Comparison of ENCODE assay signal across 8 mouse cellular contexts in the genomic region with DNA sequence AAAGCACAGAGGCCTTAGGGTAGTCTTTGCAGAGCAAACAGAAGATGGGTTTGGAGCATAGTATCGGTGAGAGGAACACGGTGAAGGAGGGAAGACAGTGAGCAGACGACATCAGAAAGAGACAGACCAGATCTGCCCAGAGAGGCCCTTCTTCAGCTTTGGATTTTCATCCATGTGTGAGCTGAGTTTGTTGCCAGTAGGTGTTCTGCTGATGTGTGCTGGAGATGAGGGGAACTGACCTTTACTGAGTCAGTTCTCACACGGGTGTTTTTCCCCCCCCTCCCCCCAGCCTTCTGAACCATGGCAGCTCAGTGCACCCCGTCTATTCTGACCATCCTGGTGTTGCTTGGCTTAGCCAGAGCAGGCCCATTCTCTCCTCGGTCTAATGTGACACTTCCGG. TPM values are rescaled to one million over a fixed set of nuclear protein-coding genes. Genes with fewer than 3 reads are reported as not detected.
DNase-seq lines count a peak whose midpoint lies in the region; ATAC-seq lines count a peak whose summit lies in the region.

Gene Tnxb, plus strand, starts transcription at position 301 of the 400 bp plus-strand sequence.

- H3K27ac ChIP-seq in kidney, embryonic 15.5 days: no peak within 1 kb of the TSS
- H3K27ac ChIP-seq in embryonic facial prominence, embryonic 14.5 days (replicated peaks; ENCODE audit: low read depth, low read length): no peak within 1 kb of the TSS
- no peak within 1 kb of the TSS for H3K27ac ChIP-seq in midbrain, embryonic 12.5 days (replicated peaks)

- no peaks in the 10 kb centered on the region for H3K9me3 ChIP-seq in kidney, embryonic 15.5 days (replicated peaks)
- H3K9me3 ChIP-seq in embryonic facial prominence, embryonic 14.5 days (ENCODE audit: control insufficient read depth, low read length): no peaks in the 10 kb centered on the region
- no peaks in the 10 kb centered on the region for H3K9me3 ChIP-seq in midbrain, embryonic 12.5 days

- peaks cover 15% of the 10 kb centered on the region for H3K4me1 ChIP-seq in kidney, embryonic 15.5 days
- H3K4me1 ChIP-seq in embryonic facial prominence, embryonic 14.5 days (ENCODE audit: control insufficient read depth, insufficient read depth, low read length): 0 out of 2 replicates have a peak, but pooled peaks cover 4% of the 10 kb centered on the region
- H3K4me1 ChIP-seq in midbrain, embryonic 12.5 days: peaks cover 14% of the 10 kb centered on the region

- peak within 1 kb of the TSS; percentile 77 for H3K4me2 ChIP-seq in kidney, embryonic 15.5 days
- peak within 1 kb of the TSS; percentile 61 for H3K4me2 ChIP-seq in embryonic facial prominence, embryonic 14.5 days (ENCODE audit: low read depth, low read length)
- peak within 1 kb of the TSS; percentile 56 for H3K4me2 ChIP-seq in midbrain, embryonic 12.5 days (replicated peaks)

- intact Hi-C loops in heart, postnatal 10 days (cut with DNase I): no loop called here

- no peak for DNase-seq in kidney, adult 8-10 months
- no peak for DNase-seq in embryonic facial prominence, embryonic 14.5 days (ENCODE audit: low spot score)
- DNase-seq in heart, postnatal 10 days: no peak
- no peak for DNase-seq in cerebellum, adult 9-10 months
- no peak for DNase-seq in thymus, postnatal 25 days
- no peak for DNase-seq in layer of hippocampus, postnatal 25 days (ENCODE audit: extremely low spot score in 1 of 2, low spot score in 1 of 2)

- no peaks in the 10 kb centered on the region for H3K36me3 ChIP-seq in kidney, embryonic 15.5 days
- H3K36me3 ChIP-seq in embryonic facial prominence, embryonic 14.5 days (ENCODE audit: control insufficient read depth, insufficient read depth, low read length): no peaks in the 10 kb centered on the region
- no peaks in the 10 kb centered on the region for H3K36me3 ChIP-seq in midbrain, embryonic 12.5 days

- 64% methylated on average over 7 of the region's 7 CpGs for WGBS in kidney, embryonic 15.5 days
- 41% methylated on average over 7 of the region's 7 CpGs for WGBS in embryonic facial prominence, embryonic 14.5 days
- WGBS in midbrain, embryonic 12.5 days: 67% methylated on average over 7 of the region's 7 CpGs

- H3K27me3 ChIP-seq in kidney, embryonic 15.5 days: peaks cover 73% of the 10 kb centered on the region
- H3K27me3 ChIP-seq in embryonic facial prominence, embryonic 14.5 days (replicated peaks; ENCODE audit: control insufficient read depth, insufficient read depth, low read length): peaks cover 55% of the 10 kb centered on the region
- H3K27me3 ChIP-seq in midbrain, embryonic 12.5 days: peaks cover 63% of the 10 kb centered on the region

- ATAC-seq in kidney, embryonic 15.5 days (replicated peaks; ENCODE audit: low FRiP score): no peak
- ATAC-seq in embryonic facial prominence, embryonic 14.5 days (ENCODE audit: low read depth): no peak
- ATAC-seq in midbrain, embryonic 12.5 days (ENCODE audit: low FRiP score, low read depth): no peak

- H3K9ac ChIP-seq in kidney, embryonic 15.5 days: peak within 1 kb of the TSS; percentile 29; the same call in 1 of the 2 replicates
- peak within 1 kb of the TSS; percentile 52; the same call in 1 of the 2 replicates for H3K9ac ChIP-seq in embryonic facial prominence, embryonic 14.5 days (ENCODE audit: low read depth, low read length)
- H3K9ac ChIP-seq in midbrain, embryonic 12.5 days (replicated peaks): peak within 1 kb of the TSS; percentile 8; the same call in 1 of the 2 replicates

- peak within 1 kb of the TSS; percentile 42 for H3K4me3 ChIP-seq in kidney, embryonic 15.5 days (replicated peaks)
- H3K4me3 ChIP-seq in embryonic facial prominence, embryonic 14.5 days (ENCODE audit: low read depth, low read length): peak within 1 kb of the TSS; percentile 38
- peak within 1 kb of the TSS; percentile 37 for H3K4me3 ChIP-seq in midbrain, embryonic 12.5 days

RNA-seq across cellular contexts. Expression of gene Tnxb, which starts in this region (rescaled TPM):
- polyA plus RNA-seq in kidney, embryonic 15.5 days (2015; fragmentation: Nextera tagmentation; extraction: Ambion mirVana): 0.35 and 0.75 TPM in 2 replicates
- 1.8 and 3.1 TPM in 2 replicates for polyA plus RNA-seq in embryonic facial prominence, embryonic 14.5 days (2014; fragmentation: Nextera tagmentation; extraction: Ambion mirVana)
- total RNA-seq in heart, postnatal 10 days (2021): 10 to 100 TPM; 63.9 to 66.5 TPM
- polyA plus RNA-seq in midbrain, embryonic 12.5 days (2016; fragmentation: Nextera tagmentation; extraction: Ambion mirVana): 0.04 and 0.05 TPM in 2 replicates
- 1 to 10 TPM; 7.1 to 9.0 TPM for total RNA-seq in layer of hippocampus, postnatal 25 days (2021)

Comparison
In these comparisons a context has a peak if more than half of its experiments do, and no peak if none do; other contexts are left out.
1. RNA of gene Tnxb (total RNA-seq): 63.9 to 66.5 TPM in heart, postnatal 10 days; 7.1 to 9.0 TPM in layer of hippocampus, postnatal 25 days; every median in the first group is over 4 times any median in the second.
2. Peak in every context shown above with its lines, with median percentiles within 50 percentile points of each other: H3K4me2 ChIP-seq, H3K4me3 ChIP-seq and H3K9ac ChIP-seq.